Mouse (Mus musculus) stomach, embryonic 16.5 days (tissue): ENCODE measurements around the gene Emc8. TPM values are rescaled to one million over a fixed set of nuclear protein-coding genes. Genes with fewer than 3 reads are reported as not detected.

Experiments
- ATAC-seq: fragments of 200-750 bp; cut with Nextera tagmentation; 2 replicates; pipeline ENCODE4 v1.8.0; 2017; ENCODE audit warnings: moderate number of reproducible peaks, moderate TSS enrichment; ENCODE audit not compliant: insufficient read depth, low FRiP score
- H3K27ac ChIP-seq: fragments of 300-500 bp; sonication (generic); 2 replicates; pipeline ENCODE4 v1.5.1; 2014; ENCODE audit warnings: low read length
- H3K27me3 ChIP-seq: fragments of 300-500 bp; sonication (generic); 2 replicates; pipeline ENCODE4 v1.6.1; 2014; ENCODE audit warnings: low read length, control low read depth, mixed read lengths; ENCODE audit not compliant: control insufficient read depth, insufficient read depth
- H3K36me3 ChIP-seq: fragments of 300-500 bp; sonication (generic); 2 replicates; pipeline ENCODE4 v1.6.1; 2014; ENCODE audit warnings: low read length; ENCODE audit not compliant: control insufficient read depth, insufficient read depth
- H3K4me1 ChIP-seq: fragments of 300-500 bp; sonication (generic); 2 replicates; pipeline ENCODE4 v1.6.1; 2014; ENCODE audit warnings: low read length, control low read depth, mixed read lengths; ENCODE audit not compliant: control insufficient read depth, insufficient read depth
- H3K4me2 ChIP-seq: fragments of 300-500 bp; sonication (generic); 2 replicates; pipeline ENCODE4 v1.6.1; 2014; ENCODE audit warnings: low read depth, low read length, mixed read lengths
- H3K4me3 ChIP-seq: fragments of 300-500 bp; sonication (generic); replicated peaks from 2 replicates; pipeline ENCODE4 v1.5.1; 2014; ENCODE audit warnings: mild to moderate bottlenecking, low read length
- H3K9ac ChIP-seq: fragments of 300-500 bp; sonication (generic); 2 replicates; pipeline ENCODE4 v1.6.1; 2014; ENCODE audit warnings: low read length
- H3K9me3 ChIP-seq: fragments of 300-500 bp; sonication (generic); replicated peaks from 2 replicates; pipeline ENCODE4 v1.6.1; 2016; ENCODE audit warnings: low read length, control low read depth; ENCODE audit not compliant: control insufficient read depth
- WGBS: fragments of 180-500 bp; shearing (Covaris S2); extraction: QIAGEN DNeasy Blood & Tissue Kit; methylation state at CpG from one replicate; pipeline ENCODE4 v1.1.7; 2014; 5-methylcytosine and 5-hydroxymethylcytosine counted together
- polyA plus RNA-seq: library from polyadenylated mRNA; unstranded; fragments of >200 nt; fragmentation: Nextera tagmentation; extraction: Ambion mirVana; gene quantifications from 2 replicates; pipeline ENCODE4 v1.2.1, GENCODE M21; 2015

The Emc8 gene
- polyA plus RNA-seq, 1 experiment from 2014 or later: 215 TPM

GRCm38 (mm10) chr8:120622161-120622560 lies 46.2 kb downstream of the Emc8 start:
- Histone ChIP-seq H3K27me3 (no peaks in the 10 kb centered on the region), H3K9me3 (no peaks in the 10 kb centered on the region), H3K4me2 (no peak overlapping the region), H3K9ac (no peak overlapping the region), H3K4me3 (no peak overlapping the region), H3K27ac (no peak overlapping the region), H3K36me3 (no peaks in the 10 kb centered on the region), H3K4me1 (0 out of 2 replicates have a peak, but pooled peaks cover 4% of the 10 kb centered on the region)
- ATAC-seq: no peak
- WGBS: 68% methylated on average over 14 of the region's 14 CpGs

GRCm38 (mm10) chr8:120620441-120620840 lies 47.9 kb downstream of the Emc8 start:
- no peak overlapping the region for H3K27ac ChIP-seq
- no peaks in the 10 kb centered on the region for H3K27me3 ChIP-seq
- 0 out of 2 replicates have a peak, but pooled peaks cover 4% of the 10 kb centered on the region for H3K4me1 ChIP-seq
- ATAC-seq: no peak
- H3K4me3 ChIP-seq: no peak overlapping the region
- WGBS: 36% methylated on average over 7 of the region's 7 CpGs
- H3K9ac ChIP-seq: no peak overlapping the region
- H3K36me3 ChIP-seq: no peaks in the 10 kb centered on the region
- H3K9me3 ChIP-seq: no peaks in the 10 kb centered on the region
- no peak overlapping the region for H3K4me2 ChIP-seq

- 0 out of 2 replicates have a peak, but pooled peaks cover 4% of the 10 kb centered on the region for H3K4me1 ChIP-seq
- no peaks in the 10 kb centered on the region for H3K36me3 ChIP-seq
- H3K4me2 ChIP-seq: no peak overlapping the region
- 74% methylated on average over 11 of the region's 11 CpGs for WGBS
- H3K4me3 ChIP-seq: no peak overlapping the region
- no peak overlapping the region for H3K9ac ChIP-seq
- no peaks in the 10 kb centered on the region for H3K27me3 ChIP-seq
- no peak for ATAC-seq
- no peaks in the 10 kb centered on the region for H3K9me3 ChIP-seq
- no peak overlapping the region for H3K27ac ChIP-seq
These were observed 48.9 kb downstream of the Emc8 start for GRCm38 (mm10) chr8:120619235-120620180.

- H3K9ac ChIP-seq: no peak overlapping the region
- no peak overlapping the region for H3K4me3 ChIP-seq
- no peaks in the 10 kb centered on the region for H3K36me3 ChIP-seq
- no peak overlapping the region for H3K27ac ChIP-seq
- H3K9me3 ChIP-seq: no peaks in the 10 kb centered on the region
- ATAC-seq: peak; percentile 31
- no peaks in the 10 kb centered on the region for H3K27me3 ChIP-seq
- 0 out of 2 replicates have a peak, but pooled peaks cover 4% of the 10 kb centered on the region for H3K4me1 ChIP-seq
- H3K4me2 ChIP-seq: no peak overlapping the region
- WGBS: 2% methylated on average over 6 of the region's 6 CpGs
These were observed 50.3 kb downstream of the Emc8 start for GRCm38 (mm10) chr8:120618110-120618509.

GRCm38 (mm10) chr8:120616663-120617626 lies 51.4 kb downstream of the Emc8 start:
- Histone ChIP-seq H3K9ac (no peak overlapping the region), H3K27ac (no peak overlapping the region), H3K4me1 (0 out of 2 replicates have a peak, but pooled peaks cover 4% of the 10 kb centered on the region), H3K9me3 (no peaks in the 10 kb centered on the region), H3K4me2 (no peak overlapping the region), H3K27me3 (no peaks in the 10 kb centered on the region), H3K36me3 (no peaks in the 10 kb centered on the region), H3K4me3 (no peak overlapping the region)
- no peak for ATAC-seq
- 43% methylated on average over 7 of the region's 8 CpGs for WGBS

GRCm38 (mm10) chr8:120614491-120614890 lies 53.9 kb downstream of the Emc8 start:
- Histone ChIP-seq H3K36me3 (no peaks in the 10 kb centered on the region), H3K4me1 (no peaks in the 10 kb centered on the region), H3K9me3 (no peaks in the 10 kb centered on the region), H3K27me3 (no peaks in the 10 kb centered on the region), H3K9ac (no peak overlapping the region), H3K4me3 (no peak overlapping the region), H3K4me2 (no peak overlapping the region), H3K27ac (no peak overlapping the region)
- no peak for ATAC-seq
- 85% methylated on average over 3 of the region's 3 CpGs for WGBS

GRCm38 (mm10) chr8:120610824-120611223 lies 57.5 kb downstream of the Emc8 start:
- Histone ChIP-seq H3K4me3 (no peak overlapping the region), H3K4me2 (no peak overlapping the region), H3K9me3 (no peaks in the 10 kb centered on the region), H3K27me3 (no peaks in the 10 kb centered on the region), H3K27ac (no peak overlapping the region), H3K36me3 (no peaks in the 10 kb centered on the region), H3K4me1 (no peaks in the 10 kb centered on the region), H3K9ac (no peak overlapping the region)
- WGBS: 88% methylated on average over 6 of the region's 6 CpGs
- ATAC-seq: no peak

- WGBS: 9% methylated on average over 7 of the region's 7 CpGs
These were observed 60.5 kb downstream of the Emc8 start for GRCm38 (mm10) chr8:120607885-120608284.

More at GRCm38 (mm10) chr8:120607885-120608284, 60.5 kb downstream of the Emc8 start:
- no peak overlapping the region for H3K27ac ChIP-seq
- H3K4me1 ChIP-seq: peaks cover under 1% of the 10 kb centered on the region
- H3K9me3 ChIP-seq: no peaks in the 10 kb centered on the region
- no peak overlapping the region for H3K4me3 ChIP-seq
- no peak for ATAC-seq
- no peaks in the 10 kb centered on the region for H3K27me3 ChIP-seq
- no peak overlapping the region for H3K9ac ChIP-seq
- H3K36me3 ChIP-seq: no peaks in the 10 kb centered on the region
- no peak overlapping the region for H3K4me2 ChIP-seq
